Mouse (Mus musculus) mouse embryonic stem cell (cell line): Measurements from ENCODE around the gene Prrg2.
"Not testable (repeated sequence)": the region's sequence is repeated elsewhere in the genome, so short reads cannot be mapped to it uniquely, and the experiment has no call there.

ENCODE experiments used
- in situ Hi-C, 2 experiments: fragments of 300-500 bp; cut with MboI; formaldehyde crosslinking; loops; 1 replicate in 1 of 2; 3 replicates in 1 of 2; pipeline ENCODE4 v1.14.3; 2019 to 2020; ENCODE audit warnings: low sequenced_read_pairs in 2 of 2, low pct_unique_long_range_greater_than_20kb in 1 of 2, mixed read lengths in 1 of 2; ENCODE audit not compliant: unreplicated experiment in 1 of 2

Gene Prrg2

DNA sequence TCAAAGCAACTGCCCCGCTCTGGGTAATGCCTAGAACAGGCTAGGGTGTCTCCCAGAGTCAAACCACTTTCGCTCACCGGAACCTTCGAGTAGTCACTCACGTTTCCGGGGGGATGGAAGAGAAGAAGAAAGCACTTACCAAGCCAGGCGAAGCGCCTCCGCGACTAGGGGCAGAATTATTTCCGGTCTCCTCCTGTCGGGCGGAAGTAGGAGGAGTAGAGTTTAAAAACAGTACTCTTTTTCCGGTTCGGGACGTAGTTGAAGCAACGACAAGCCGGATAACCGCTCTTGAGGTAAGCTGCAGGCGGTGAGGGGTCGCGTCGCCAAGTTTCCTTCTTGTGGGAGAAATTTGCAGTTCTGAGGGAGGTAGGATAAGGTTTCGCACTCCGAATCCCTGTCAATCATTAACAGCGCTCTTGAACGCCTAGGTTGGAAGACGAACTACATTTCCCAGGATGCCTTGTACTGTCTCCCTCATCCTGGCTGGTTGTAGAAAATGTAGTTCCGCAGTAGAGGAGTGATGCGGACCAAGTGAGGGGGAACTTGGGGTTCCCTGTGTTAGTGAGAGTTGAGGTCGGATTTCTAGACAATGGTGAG, at the start of gene Prrg2, which contains the start of gene Nosip:
TSS of gene Prrg2 (minus strand) at position 439 of the 597 bp plus-strand sequence.
TSS of gene Nosip (plus strand) at position 191 of the 597 bp plus-strand sequence.
- in situ Hi-C loops = no loop called here

DNA sequence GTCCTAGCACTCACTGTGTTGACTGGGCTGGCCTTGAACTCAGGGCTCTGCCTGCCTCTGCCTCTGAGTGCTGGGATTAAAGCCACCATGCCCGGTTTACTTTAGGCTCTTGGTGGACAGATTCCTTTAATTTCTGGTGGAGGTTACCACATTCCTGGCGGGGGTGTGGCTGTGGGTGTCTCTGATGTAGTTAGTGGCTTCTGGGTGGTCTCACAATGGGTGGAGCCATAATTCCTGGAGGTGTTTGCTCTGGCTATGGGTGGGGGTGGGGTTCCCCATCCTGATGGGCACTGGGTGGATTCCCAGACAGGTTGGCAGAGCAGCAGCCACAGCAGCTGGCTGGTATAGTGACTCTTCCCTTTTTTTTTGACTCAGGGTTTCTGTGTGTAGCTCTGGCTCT, 49.5 kb upstream of the Prrg2 start:
- in situ Hi-C loops = no loop called here

DNA sequence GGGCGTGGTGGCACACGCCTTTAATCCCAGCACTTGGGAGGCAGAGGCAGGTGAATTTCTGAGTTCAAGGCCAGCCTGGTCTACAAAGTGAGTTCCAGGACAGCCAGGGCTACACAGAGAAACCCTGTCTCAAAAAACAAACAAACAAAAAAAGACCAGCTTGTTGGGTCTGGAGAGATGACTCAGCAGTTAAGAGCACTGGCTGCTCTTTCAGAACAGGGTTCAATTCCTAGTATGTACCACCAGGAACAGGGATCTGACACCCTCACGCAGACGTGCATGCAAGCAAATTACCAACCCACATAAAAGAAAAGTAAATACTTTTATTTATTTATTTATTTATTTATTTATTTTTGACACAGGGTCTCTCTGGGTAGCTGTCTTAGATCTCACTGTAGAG, 47.6 kb upstream of the Prrg2 start:
- in situ Hi-C loops = not testable (repeated sequence)

GRCm38 (mm10) chr7:45107052-45107645, 44.7 kb upstream of the Prrg2 start:
- in situ Hi-C loops = no loop called here

DNA sequence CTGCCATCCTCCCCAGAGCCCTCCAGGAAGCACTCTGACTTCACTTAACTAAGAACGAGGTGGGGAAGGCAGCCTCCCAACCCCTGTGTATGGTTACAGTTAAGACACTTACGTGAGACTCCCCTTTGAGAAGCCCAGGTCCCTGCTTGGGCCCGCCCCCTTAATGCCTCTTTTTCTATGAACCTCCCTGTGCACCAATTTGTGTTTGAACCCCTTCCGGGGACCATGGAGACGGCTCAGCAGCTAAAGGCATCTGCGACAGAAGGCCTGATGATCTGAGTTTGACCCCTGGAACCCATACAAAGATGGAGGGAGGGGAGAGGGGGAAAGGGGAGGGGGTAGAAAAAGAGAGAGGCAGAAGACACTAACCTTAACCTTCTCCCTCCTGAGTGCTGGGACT, 44.0 kb upstream of the Prrg2 start:
- in situ Hi-C loops = no loop called here

GRCm38 (mm10) chr7:45105491-45105890, 43.0 kb upstream of the Prrg2 start:
- in situ Hi-C loops = no loop called here

DNA sequence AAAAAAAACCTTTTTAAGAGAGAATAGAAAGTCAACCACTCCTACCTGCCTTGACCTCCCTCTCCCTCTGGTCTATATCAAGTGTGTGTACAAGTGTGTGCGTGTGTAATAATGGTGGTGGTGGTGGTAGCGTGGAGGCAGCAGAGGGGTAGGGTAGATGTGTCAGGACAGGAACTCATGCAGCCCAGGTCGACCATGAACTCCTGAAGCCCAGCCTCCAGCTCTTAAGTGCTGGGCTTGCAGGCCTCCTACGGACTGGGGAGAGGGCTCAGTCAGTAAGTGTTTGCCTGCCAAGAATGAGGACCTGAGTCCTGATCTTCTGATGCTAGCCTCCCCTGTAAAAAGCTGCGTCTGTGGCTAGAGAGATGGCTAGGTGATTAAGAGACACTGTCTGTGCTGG, 42.5 kb upstream of the Prrg2 start:
- in situ Hi-C loops = no loop called here

GRCm38 (mm10) chr7:45103652-45104180, 41.2 kb upstream of the Prrg2 start, which contains the start of gene Fcgrt:
TSS of gene Fcgrt (minus strand) at chr7:45103851.
- in situ Hi-C loops = no loop called here

- in situ Hi-C loops = no loop called here
Measured at GRCm38 (mm10) chr7:45102940-45103585, 40.6 kb upstream of the Prrg2 start.

GRCm38 (mm10) chr7:45102441-45102840, 40.0 kb upstream of the Prrg2 start:
- in situ Hi-C loops = no loop called here

GRCm38 (mm10) chr7:45100046-45100445, 37.6 kb upstream of the Prrg2 start:
- in situ Hi-C loops = no loop called here

DNA sequence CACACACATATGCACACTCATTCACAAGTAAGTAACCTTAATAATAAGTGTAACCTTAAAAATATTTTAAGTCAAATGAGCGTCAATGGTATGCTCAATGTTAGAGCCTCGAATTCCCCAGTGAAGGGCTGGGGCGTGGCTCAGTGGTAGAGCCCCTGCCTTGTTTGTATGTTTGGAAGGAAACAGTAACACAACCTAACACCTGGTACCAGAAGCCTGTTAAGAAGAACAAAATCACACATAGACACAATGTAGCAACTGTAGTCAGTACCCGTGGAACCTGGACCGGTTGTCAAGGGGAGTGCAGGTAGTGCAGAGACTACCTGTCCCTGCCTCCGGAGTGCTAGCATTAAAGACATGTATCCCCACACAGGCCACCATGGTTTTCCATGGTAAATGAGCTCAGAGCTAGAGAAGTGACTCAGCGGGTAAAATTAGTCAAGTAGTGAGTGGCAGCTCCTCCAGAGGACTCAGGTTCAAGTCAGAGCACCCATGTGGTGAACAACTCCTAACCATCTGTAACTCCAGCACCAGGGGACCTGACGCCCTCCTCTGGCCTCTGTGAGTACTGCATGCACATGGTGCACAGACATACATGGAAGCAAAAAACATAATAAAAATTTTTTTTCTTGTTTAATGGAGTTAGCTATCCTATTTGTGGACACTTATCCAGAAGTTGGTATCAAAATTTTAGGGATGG, 36.2 kb upstream of the Prrg2 start:
- in situ Hi-C loops = no loop called here

- in situ Hi-C loops = no loop called here
Measured at GRCm38 (mm10) chr7:45097479-45097878, 35.0 kb upstream of the Prrg2 start.

DNA sequence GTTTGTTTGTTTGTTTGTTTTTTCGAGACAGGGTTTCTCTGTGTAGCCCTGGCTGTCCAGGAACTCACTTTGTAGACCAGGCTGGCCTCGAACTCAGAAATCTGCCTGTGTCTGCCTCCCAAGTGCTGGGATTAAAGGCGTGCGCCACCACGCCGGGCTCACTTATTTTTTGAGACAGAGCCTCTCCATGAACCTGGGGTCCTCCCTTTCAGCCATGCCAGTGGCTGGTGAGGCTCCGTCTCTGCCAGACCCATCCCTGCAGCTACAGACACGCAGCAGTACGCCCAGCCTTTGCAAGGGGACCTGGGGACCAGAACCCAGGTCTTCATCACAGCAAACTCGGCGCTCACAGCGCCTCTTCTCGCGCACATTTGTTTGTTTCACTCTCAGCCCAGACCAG, 33.5 kb upstream of the Prrg2 start:
- in situ Hi-C loops = not testable (repeated sequence)

GRCm38 (mm10) chr7:45095367-45095766, 32.9 kb upstream of the Prrg2 start:
- in situ Hi-C loops = no loop called here

- in situ Hi-C loops = no loop called here
Measured at GRCm38 (mm10) chr7:45094121-45094520, 31.6 kb upstream of the Prrg2 start.

DNA sequence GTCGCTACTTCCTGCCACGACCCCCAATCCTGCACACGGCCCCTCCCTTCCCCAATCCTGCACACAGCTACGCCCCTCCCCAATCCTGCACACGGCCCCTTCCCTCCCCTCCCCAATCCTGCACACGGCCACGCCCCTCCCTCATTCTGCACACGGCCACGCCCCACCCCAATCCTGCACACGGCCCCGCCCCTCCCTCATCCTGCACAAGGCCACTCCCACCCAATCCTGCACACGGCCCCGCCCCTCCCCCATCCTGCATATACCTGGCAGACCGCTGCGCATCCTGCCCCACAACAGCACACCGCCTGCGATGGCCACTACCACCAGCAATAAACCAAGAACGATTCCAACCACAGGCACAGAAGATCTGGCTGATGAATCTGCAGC, 31.0 kb upstream of the Prrg2 start:
- in situ Hi-C loops = no loop called here

DNA sequence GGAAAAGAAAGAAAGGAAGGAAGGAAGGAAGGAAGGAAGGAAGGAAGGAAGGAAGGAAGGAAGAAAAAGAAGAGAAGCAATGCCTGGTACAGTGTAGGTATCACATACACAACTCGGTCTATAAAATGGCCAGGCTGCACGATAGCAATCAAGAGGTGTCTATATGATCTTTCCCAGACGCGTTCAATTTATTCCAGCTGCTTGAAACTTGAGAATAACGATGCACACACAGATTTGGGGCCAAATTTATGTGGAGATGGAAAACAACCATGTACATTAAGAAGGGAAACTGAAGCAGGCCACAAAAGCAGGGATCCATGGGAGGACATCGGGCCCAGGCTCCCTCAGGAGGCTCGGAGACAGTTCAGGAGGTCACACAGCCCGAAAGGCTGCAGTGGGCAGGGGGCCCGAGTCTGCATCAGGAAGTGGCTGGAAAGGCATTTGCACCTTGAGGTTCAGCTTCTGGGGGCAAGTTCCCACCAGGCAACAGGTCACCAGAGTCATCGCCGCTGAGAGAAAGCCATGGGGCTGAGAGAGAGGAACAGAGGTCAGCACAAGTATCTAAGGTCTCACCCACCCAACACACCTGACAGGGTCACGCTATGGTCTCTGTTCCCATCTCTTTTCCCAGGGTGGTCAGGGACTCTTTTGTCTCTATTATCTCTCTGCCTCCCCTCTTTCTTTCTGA, 30.5 kb upstream of the Prrg2 start:
- in situ Hi-C loops = no loop called here

DNA sequence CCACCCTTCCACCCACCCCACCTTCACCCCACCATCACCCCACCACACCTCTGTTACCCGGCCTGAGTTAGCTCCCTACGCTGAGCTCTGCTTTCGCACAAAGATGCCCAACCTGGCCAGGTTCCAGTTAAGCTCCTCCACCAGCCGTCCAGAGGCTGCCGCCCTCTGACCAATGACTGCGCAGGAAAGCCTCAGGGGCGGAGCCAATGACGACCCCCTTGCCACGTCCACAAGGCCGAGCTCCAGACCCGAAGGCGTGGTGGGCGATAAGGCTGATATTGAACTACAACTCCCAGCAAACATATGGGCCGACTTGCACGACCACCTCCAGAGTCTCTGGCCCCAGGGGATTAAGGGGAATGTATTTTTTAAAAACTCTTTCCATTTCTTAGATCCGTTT, 29.6 kb upstream of the Prrg2 start, which contains the start of gene Rcn3:
TSS of gene Rcn3 (minus strand) at position 174 of the 400 bp plus-strand sequence.
- in situ Hi-C loops = no loop called here
